Mouse (Mus musculus) limb, embryonic 11.5 days (tissue): ENCODE measurements around the gene Tmem184b. TPM values are rescaled to one million over a fixed set of nuclear protein-coding genes. Genes with fewer than 3 reads are reported as not detected.
A peak's percentile ranks its signal among the peaks of the same experiment; 100 is the strongest.

ENCODE experiments used
- ATAC-seq: fragments of 200-750 bp; cut with Nextera tagmentation; 2 replicates; pipeline ENCODE4 v1.8.0; 2017; ENCODE audit warnings: low read depth; ENCODE audit not compliant: insufficient number of reproducible peaks, low FRiP score, low TSS enrichment
- DNase-seq: peaks from one replicate; pipeline ENCODE4 v3.0.0-alpha.2; 2015; ENCODE audit warnings: low spot score
- H3K27ac ChIP-seq: fragments of 300-500 bp; sonication (generic); replicated peaks from 2 replicates; pipeline ENCODE4 v1.5.1; 2014; ENCODE audit warnings: low read depth, mild to moderate bottlenecking, low read length
- H3K27me3 ChIP-seq: fragments of 300-500 bp; sonication (generic); 2 replicates; pipeline ENCODE4 v1.6.1; 2014; ENCODE audit warnings: mild to moderate bottlenecking, low read length, mixed read lengths; ENCODE audit not compliant: control insufficient read depth, insufficient read depth
- H3K36me3 ChIP-seq: fragments of 300-500 bp; sonication (generic); 2 replicates; pipeline ENCODE4 v1.6.1; 2014; ENCODE audit warnings: mild to moderate bottlenecking, low read length, moderate library complexity, mixed read lengths; ENCODE audit not compliant: control insufficient read depth, insufficient read depth
- H3K4me1 ChIP-seq: fragments of 300-500 bp; sonication (generic); 2 replicates; pipeline ENCODE4 v1.6.1; 2014; ENCODE audit warnings: low read length, mixed read lengths; ENCODE audit not compliant: control insufficient read depth, insufficient read depth
- H3K4me2 ChIP-seq: fragments of 300-500 bp; sonication (generic); 2 replicates; pipeline ENCODE4 v1.6.1; 2014; ENCODE audit warnings: low read depth, mild to moderate bottlenecking, moderate library complexity; ENCODE audit not compliant: severe bottlenecking
- H3K4me3 ChIP-seq: fragments of 300-500 bp; sonication (generic); 2 replicates; pipeline ENCODE4 v1.5.1; 2014; ENCODE audit warnings: low read depth, low read length
- H3K9ac ChIP-seq: fragments of 300-500 bp; sonication (generic); 2 replicates; pipeline ENCODE4 v1.6.1; 2014; ENCODE audit warnings: mild to moderate bottlenecking, low read length
- H3K9me3 ChIP-seq: fragments of 300-500 bp; sonication (generic); 2 replicates; pipeline ENCODE4 v1.6.1; 2016; ENCODE audit warnings: low read length; ENCODE audit not compliant: control insufficient read depth
- WGBS: fragments of 180-500 bp; shearing (Covaris S2); extraction: QIAGEN DNeasy Blood & Tissue Kit; methylation state at CpG from one replicate; pipeline ENCODE4 v1.1.7; 2014; 5-methylcytosine and 5-hydroxymethylcytosine counted together
- polyA plus RNA-seq: library from polyadenylated mRNA; unstranded; fragments of >200 nt; fragmentation: Nextera tagmentation; extraction: Ambion mirVana; gene quantifications from 2 replicates; pipeline ENCODE4 v1.2.1, GENCODE M21; 2014

The Tmem184b gene
- polyA plus RNA-seq = 50.4 and 59.7 TPM in 2 replicates

DNA sequence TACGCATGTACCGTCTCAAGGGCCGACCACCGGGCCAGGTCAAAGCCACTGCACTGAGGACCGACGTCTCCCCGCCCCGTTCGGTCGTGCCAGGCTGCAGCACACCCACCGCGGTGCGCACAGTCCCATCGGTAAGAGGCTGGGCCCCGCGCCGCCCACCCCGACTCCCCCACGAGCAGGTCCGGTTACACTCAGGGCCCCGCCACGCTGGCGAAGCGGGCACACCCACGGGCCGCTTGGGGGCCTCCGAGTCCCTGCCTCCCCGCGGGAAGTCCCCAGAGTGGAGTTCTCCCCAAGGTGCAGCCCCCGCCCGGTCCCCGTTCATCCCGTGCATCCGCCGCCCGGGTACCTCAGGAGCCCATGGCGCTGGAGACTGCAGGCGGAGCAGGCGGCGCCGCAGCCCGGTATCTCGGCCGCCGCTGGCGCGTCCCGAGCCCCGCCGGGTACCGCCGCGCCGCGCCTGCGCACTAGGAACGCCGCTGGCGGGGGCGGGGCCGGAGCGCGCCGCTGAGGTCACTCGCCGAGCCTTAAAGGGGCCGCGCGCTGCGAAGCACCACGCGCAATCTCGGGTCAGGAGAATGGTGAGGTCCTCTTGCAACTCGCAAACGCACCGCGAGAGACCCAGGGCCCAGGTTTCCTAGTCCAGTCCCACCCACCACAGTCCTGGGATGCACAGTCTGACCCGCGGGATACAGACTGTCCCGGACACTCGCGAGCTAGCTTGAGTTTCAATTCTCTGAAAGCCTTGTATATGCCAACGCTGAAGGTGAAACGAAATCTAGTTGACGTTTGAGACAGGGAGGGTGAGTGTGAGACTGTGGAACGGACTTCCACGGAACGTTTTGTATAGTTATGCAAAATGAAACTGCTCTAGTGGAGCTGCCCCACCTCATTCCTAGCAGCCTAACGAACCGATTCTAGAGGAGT is at the start of gene Tmem184b:
Tmem184b (minus strand) TSS at position 734 of the 927 bp plus-strand sequence.
- ATAC-seq (peak; percentile 89; the same call in 1 of the 2 replicates), DNase-seq (peak; percentile 85)
- Histone ChIP-seq H3K9me3 (no peaks in the 10 kb centered on the region), H3K4me2 (peak within 1 kb of the TSS; percentile 77), H3K4me3 (peak within 1 kb of the TSS; percentile 81), H3K27me3 (no peaks in the 10 kb centered on the region), H3K9ac (peak within 1 kb of the TSS; percentile 85), H3K27ac (peak within 1 kb of the TSS; percentile 16; the same call in 1 of the 2 replicates), H3K4me1 (peaks cover 19% of the 10 kb centered on the region), H3K36me3 (no peaks in the 10 kb centered on the region)
- under 1% methylated on average over 90 of the region's 90 CpGs for whole genome bisulfite sequencing

DNA sequence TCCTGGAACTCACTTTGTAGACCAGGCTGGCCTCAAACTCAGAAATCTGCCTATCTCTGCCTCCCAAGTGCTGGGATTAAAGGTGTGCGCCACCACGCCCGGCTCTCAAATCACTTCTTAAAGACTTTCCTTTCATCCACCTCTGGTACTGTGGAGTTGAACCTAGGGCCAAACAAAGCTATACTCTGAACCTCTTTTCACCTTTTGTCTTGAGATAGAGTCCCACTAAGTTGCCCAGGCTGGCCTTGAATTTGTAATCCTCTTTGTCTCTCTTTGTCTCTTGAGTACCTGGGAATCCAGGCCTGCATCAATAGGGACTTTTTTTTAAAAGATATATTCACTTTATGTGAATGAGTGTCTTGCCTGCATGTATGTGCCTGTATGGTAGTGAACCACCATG is 44.7 kb upstream of the Tmem184b start:
- H3K4me2 ChIP-seq = no peak overlapping the region
- no peaks in the 10 kb centered on the region for H3K36me3 ChIP-seq
- 91% methylated on average over 3 of the region's 3 CpGs for WGBS
- no peak overlapping the region for H3K9ac ChIP-seq
- H3K27me3 ChIP-seq = no peaks in the 10 kb centered on the region
- no peak overlapping the region for H3K27ac ChIP-seq
- ATAC-seq (no peak), DNase-seq (no peak)
- H3K4me3 ChIP-seq = no peak overlapping the region
- no peaks in the 10 kb centered on the region for H3K4me1 ChIP-seq
- no peaks in the 10 kb centered on the region; the same call in 1 of the 2 replicates for H3K9me3 ChIP-seq

GRCm38 (mm10) chr15:79445786-79446654 is 42.7 kb upstream of the Tmem184b start:
- no peak overlapping the region for H3K27ac ChIP-seq
- DNase-seq = no peak
- ATAC-seq = no peak
- H3K9me3 ChIP-seq = no peaks in the 10 kb centered on the region
- H3K36me3 ChIP-seq = no peaks in the 10 kb centered on the region
- H3K27me3 ChIP-seq = no peaks in the 10 kb centered on the region
- H3K9ac ChIP-seq = no peak overlapping the region
- WGBS = 82% methylated on average over 8 of the region's 8 CpGs
- H3K4me1 ChIP-seq = no peaks in the 10 kb centered on the region
- H3K4me2 ChIP-seq = no peak overlapping the region
- H3K4me3 ChIP-seq = no peak overlapping the region

DNA sequence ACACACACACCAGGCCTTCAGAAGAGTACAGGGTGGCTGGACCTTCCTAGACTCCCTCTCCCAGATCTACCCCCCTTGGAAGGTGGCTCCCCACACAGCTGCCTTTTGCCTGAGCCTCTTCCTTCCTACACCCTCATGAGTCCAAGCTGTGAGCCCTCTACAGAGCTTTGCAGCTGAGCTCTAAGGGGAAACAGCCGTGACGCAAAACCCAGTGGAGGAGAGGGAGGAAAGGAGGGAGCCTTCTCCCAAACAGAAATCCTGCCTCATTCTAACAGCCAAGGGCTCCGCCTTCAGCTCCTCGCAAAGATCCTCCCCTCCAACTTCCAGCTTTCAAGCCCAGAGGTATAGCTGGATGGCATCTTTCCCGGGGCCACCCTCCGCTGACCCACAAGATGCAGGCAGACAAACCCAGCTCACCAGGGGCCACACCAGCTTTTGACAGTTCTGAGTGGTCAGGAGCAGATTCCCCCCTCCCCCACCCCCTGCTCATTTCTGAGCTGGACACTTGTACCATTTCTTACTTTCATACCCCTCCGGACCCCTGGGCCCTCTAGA is 40.6 kb upstream of the Tmem184b start:
- no peak for ATAC-seq
- WGBS = 52% methylated on average over 7 of the region's 7 CpGs

DNA sequence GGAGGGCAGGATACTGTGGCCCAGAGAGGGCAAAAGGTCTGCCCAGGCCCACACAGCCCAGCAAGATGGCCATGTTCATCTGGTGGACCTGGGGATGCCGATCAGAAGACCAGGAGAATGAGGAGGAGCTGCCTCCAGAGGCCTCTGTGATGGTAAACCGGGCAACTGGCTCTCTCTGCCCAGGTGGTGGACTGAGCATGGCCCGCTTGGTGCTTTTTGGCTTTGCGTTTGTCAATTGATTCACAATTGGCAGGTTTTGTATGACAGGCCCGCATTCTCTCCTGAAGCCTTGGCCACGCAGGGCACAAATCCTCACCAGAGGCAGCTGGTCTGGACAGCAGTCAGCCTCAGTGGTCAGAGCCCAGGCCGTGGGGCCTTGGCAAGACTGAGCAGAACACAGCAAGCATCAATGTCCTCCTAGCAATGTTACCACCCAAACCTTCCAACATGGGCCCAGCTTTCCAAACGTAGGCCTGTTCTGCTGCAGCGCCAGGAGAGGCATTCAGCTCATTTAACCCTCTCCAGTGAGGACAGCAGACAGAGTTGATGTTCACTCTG is 39.7 kb upstream of the Tmem184b start:
- Histone ChIP-seq H3K4me2 (no peak overlapping the region), H3K27me3 (no peaks in the 10 kb centered on the region), H3K36me3 (no peaks in the 10 kb centered on the region), H3K9me3 (no peaks in the 10 kb centered on the region), H3K27ac (no peak overlapping the region), H3K4me3 (no peak overlapping the region; the same call in 1 of the 2 replicates), H3K4me1 (peaks cover 17% of the 10 kb centered on the region), H3K9ac (no peak overlapping the region)
- ATAC-seq (no peak), DNase-seq (no peak)
- WGBS = 87% methylated on average over 9 of the region's 9 CpGs

More for the DNA sequence above, 40.6 kb upstream of the Tmem184b start:
- Histone ChIP-seq H3K9ac (no peak overlapping the region), H3K27ac (no peak overlapping the region), H3K9me3 (no peaks in the 10 kb centered on the region), H3K27me3 (no peaks in the 10 kb centered on the region), H3K4me2 (no peak overlapping the region), H3K4me1 (peaks cover 14% of the 10 kb centered on the region), H3K36me3 (no peaks in the 10 kb centered on the region), H3K4me3 (no peak overlapping the region)
- DNase-seq = no peak

DNA sequence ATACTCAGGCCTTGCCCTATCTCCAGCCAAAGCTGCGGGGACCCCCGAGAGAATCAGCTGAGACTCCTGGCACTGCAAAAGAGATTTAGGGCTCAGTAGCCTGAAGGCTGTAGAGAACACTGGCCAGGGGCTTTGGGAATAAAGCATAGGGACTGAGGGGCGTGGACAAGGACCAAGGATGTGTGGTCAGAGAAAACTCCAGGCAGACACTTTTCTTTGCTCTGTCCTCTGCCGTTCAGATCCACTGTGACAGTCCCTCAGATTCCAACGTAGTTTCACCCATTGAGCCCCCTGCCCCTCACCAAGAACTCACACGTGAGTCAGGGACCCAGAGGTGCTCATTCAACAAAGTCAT is 38.9 kb upstream of the Tmem184b start:
- Histone ChIP-seq H3K27me3 (no peaks in the 10 kb centered on the region), H3K4me3 (peak overlapping the region; percentile 87), H3K27ac (peak overlapping the region; percentile 96), H3K4me1 (peaks cover 17% of the 10 kb centered on the region), H3K9ac (peak overlapping the region; percentile 99), H3K9me3 (no peaks in the 10 kb centered on the region), H3K36me3 (no peaks in the 10 kb centered on the region), H3K4me2 (peak overlapping the region; percentile 83)
- ATAC-seq = no peak
- WGBS = 6% methylated on average over 6 of the region's 6 CpGs
- no peak for DNase-seq

DNA sequence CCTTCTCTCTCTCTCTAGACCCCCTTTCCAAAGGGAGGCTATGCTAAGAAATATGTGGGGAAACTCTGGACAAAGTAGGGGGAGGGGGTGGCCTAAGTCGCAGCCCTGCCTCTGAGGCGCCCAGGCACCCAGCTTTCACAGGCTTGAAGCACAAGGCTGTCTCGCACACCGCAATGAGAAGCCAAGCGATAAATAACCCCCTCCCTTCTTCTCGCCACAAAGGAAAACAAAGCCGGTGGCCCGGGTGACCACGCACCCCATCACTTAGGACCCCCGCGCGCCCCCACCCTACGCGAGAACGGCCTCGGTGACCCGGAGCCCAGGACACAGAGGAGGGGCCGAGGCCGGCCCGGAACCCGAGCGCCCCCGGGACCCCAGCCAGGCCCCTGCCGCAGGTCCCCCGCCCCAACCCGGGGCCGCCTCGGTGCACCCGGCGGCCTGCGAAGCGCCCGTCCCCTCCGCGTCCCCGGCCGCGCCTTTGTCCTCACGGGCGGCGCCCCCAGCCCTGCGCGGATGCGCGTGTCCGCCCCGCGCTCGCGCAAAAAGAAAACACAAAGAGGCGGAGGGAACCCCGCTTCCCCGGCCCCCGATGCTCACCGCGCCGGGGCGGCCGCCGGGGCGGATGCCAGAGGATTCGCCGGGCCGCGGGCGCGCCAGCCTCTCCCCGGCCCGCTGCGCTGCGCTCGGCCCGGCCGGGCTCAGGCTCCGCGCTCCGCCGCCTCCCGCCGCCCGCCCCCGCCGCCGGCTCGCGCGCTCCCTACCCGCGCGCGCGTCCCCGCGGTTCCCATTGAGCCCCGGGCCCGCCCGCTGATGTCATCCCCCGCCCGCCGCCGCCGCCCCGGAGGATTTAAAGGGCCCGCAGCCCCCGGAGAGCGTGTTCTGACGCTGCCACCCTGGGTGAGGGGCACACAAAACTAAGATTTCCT is 38.2 kb upstream of the Tmem184b start:
- WGBS = under 1% methylated on average over 84 of the region's 107 CpGs
- peak overlapping the region; percentile 99 for H3K9ac ChIP-seq
- H3K4me1 ChIP-seq = peaks cover 17% of the 10 kb centered on the region
- H3K4me2 ChIP-seq = peak overlapping the region; percentile 83
- no peaks in the 10 kb centered on the region for H3K27me3 ChIP-seq
- H3K9me3 ChIP-seq = no peaks in the 10 kb centered on the region
- peak overlapping the region; percentile 87 for H3K4me3 ChIP-seq
- DNase-seq (peak; percentile 83), ATAC-seq (peak; percentile 51; the same call in 1 of the 2 replicates)
- no peaks in the 10 kb centered on the region; the same call in 1 of the 2 replicates for H3K36me3 ChIP-seq
- peak overlapping the region; percentile 96 for H3K27ac ChIP-seq
